Mouse (Mus musculus) large intestine, adult 2 months (tissue): ENCODE measurements around the gene Gfy. TPM values are rescaled to one million over a fixed set of nuclear protein-coding genes. Genes with fewer than 3 reads are reported as not detected.
"Not testable (repeated sequence)": the region's sequence is repeated elsewhere in the genome, so short reads cannot be mapped to it uniquely, and the experiment has no call there.

ENCODE experiments used
- DNase-seq: peaks from one replicate; pipeline ENCODE4 v3.0.0-alpha.2; 2012; ENCODE audit warnings: low read depth, low spot score
- WGBS: fragments of 180-500 bp; shearing (Covaris S2); methylation state at CpG from one replicate; pipeline ENCODE4 v1.1.7; 2018; 5-methylcytosine and 5-hydroxymethylcytosine counted together
- polyA plus RNA-seq: library from polyadenylated mRNA; depleted of rRNA; stranded (reverse); fragments of >200 nt; gene quantifications from 2 replicates; pipeline ENCODE4 v1.2.3, GENCODE M21; 2012

Gfy gene
- polyA plus RNA-seq, 1 experiment, result not detected

DNA sequence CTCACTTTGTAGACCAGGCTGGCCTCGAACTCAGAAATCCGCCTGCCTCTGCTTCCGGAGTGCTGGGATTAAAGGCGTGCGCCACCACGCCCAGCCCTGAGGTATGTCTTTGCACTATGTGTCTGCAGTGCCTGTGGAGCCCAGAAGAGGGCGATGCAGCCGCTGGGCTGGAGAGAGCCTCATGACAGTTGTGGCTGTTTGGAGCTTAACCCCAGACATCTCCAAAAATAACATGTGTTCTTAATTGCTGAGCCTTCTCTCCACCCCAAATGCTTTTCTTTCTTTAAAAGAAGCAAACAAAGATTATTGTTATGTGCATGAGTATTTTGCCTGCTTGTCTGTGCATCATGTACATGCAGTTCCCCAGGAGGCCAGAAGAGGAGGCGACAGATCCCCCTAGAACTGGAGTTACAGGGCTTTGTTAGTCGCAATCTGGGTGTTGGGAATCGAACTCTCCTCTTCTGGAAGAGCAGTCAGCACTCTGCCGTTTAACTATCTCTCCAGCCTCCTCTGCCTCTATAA, 24.3 kb downstream of the Gfy start:
- no peak for DNase-seq
- 52% methylated on average over 12 of the region's 12 CpGs for WGBS

DNA sequence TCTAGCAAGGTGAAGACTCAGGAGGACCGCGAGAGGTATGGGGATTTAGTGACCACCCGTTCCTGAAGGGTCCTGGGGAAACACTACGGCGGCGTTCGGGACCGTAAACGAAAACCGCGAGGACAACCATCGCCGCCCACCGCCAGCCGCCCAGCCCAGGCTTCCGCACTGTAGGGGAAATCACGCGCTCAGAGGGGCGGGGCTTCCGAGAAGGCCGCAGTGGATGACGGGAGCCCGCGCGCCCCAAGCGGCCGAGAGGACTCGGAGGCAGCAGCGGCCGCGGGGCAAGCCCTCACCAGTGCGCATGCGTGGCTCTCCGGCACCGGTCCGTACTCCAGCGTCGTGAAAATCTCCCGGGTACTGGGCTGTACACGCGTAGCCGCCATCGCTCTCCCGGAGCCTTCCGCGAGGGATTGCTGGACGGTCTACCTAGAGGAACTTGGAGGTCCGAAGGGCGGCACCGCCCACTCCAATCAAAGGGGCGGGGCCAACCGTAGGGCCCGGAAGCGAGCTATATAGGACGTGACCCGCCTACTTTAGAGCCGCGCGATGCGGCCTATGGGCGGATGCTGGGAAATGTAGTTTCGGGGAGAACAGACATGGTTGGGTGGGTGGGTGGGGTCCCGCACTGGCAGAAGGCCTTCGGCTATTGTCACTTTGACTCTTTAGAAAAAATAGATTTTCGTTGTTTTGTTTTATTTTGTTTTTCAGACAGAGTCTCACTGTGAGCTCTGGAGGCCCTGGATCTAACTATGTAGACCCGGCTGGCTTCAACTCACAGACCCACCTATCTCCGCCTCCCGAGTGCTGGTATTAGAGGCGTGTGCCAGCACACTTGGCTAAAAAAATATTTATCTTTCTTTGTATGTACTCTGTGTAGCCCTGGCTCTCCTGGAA, 25.0 kb downstream of the Gfy start, which contains the start of the genes Pih1d1 and Aldh16a1:
Gene Pih1d1, plus strand, starts transcription at position 208 of the 897 bp plus-strand sequence.
Gene Aldh16a1, minus strand, starts transcription at position 489 of the 897 bp plus-strand sequence.
- under 1% methylated on average over 69 of the region's 69 CpGs for WGBS
- peak; percentile 83 for DNase-seq

DNA sequence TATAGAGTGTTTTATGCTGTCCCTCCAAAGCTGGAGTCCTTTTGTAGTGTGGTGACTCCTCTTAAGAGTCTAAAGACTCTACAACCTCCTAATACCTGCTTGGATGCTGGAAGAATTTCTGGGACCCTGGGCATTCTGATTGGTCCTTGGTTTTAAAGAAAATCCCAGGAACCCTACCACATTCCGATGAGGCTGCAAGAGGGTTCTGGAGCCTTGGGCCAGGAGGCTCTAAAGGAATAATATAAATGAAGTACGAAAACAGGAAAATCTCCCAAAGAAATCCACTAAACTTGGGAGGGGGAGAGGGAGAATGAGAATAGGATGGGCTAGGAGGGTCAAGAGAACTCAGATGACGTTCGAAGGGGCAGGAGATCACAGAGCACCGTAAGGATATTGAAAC, 25.8 kb downstream of the Gfy start:
- under 1% methylated on average over 5 of the region's 5 CpGs for WGBS
- DNase-seq, result no peak

DNA sequence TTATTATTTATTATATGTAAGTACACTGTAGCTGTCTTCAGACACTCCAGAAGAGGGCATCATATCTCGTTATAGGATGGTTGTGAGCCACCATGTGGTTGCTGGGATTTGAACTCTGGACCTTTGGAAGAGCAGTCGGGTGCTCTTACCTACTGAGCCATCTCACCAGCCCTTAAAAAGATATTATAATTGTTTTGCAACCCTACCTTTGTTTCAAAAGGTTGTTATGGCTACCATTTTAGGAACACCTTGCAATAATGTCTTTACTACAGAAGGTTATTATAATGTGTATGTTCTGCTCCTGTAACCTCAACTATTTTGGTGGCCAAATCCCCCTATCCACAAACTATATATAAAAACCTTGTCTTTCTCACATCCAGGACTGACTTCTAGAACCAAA, 26.3 kb downstream of the Gfy start:
- not testable (repeated sequence) for DNase-seq
- 57% methylated on average over 2 of the region's 2 CpGs for WGBS

DNA sequence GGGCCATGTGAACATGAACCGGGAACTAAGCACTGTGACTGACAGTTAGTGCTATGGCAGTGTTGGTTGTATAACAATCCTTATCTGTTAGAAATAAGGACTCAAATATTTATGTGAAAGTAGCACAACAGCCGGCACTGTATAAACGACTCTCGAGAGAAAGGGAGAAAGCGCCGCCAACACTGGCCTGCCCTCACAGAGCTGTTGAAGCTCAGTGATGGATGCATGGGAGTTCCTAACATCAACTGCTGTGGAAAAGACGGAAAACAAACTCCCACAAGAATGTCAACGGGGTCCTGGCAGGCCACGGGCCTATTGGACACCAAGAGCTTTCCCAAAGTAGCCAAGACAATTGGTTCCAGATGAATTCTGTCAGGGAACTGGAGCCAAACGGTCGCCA, 28.1 kb downstream of the Gfy start:
- DNase-seq, result no peak
- 63% methylated on average over 11 of the region's 11 CpGs for WGBS

DNA sequence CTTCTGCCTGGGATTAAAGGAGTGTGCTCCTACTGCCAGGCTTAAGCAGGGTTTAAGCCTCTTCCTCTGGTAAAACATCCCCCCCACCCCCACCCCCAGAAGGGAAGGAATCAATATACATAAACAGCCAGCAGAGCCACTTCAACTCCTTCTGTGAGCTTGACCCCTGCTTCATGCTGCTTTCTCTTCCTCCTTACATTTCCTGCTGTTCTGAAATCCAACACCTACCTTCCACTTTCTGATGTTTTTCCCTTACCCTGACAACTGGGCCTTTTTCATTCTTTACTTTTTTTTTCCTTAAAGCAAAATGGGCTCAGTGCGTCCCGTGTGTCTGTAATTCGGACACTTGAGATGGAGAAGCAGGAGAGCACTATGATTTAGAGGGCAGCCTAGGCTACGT, 29.0 kb downstream of the Gfy start:
- 78% methylated on average over 4 of the region's 4 CpGs for WGBS
- DNase-seq, result no peak

DNA sequence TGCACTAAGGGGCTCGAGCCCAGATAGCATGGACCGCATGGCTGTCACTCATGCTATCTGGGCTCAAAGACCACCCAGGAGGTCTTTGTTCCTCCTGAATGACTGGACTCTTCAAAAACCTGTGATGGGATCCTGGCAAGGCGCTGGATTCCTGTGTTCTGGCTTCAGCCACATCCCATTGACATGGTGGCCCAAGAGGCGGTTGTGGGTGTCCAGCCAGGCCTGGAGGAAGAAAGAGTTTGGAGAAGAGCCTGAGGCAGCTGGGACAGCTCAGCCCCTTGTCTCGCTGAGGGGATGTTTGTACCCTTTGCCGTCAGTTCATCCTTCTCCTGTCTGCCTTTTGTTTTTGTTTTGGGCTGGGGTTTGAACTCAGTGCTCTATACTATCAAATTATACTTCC, 29.8 kb downstream of the Gfy start:
- 83% methylated on average over 6 of the region's 6 CpGs for WGBS
- DNase-seq, result no peak

DNA sequence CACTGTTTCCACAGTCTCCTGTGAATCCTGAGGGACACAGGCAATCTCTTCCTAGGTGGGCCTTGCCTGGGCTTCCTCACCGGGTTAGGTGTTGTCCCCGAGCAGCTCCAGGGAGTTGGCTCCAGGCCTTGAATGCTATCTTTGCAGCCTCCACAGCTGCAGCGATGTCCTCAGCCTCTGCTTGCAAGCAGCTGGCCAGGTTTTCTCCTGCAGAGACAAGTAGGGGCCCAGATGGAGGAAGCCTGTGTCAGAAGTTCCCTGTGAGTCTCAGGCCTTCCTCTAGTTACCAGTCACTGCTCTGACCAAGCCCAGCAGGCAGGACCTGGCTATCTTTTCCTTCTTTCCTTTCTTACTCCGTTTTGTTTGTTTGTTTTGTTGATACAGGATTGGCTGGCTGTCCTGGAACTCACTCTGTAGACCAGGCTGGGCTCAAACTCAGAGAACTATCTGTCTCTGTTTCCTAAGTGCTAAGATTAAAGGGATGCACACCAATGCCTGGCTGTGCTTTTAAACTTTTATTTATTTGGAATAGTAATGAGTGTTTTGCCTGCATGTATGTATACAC, 30.8 kb downstream of the Gfy start:
- 56% methylated on average over 4 of the region's 4 CpGs for WGBS
- no peak for DNase-seq

DNA sequence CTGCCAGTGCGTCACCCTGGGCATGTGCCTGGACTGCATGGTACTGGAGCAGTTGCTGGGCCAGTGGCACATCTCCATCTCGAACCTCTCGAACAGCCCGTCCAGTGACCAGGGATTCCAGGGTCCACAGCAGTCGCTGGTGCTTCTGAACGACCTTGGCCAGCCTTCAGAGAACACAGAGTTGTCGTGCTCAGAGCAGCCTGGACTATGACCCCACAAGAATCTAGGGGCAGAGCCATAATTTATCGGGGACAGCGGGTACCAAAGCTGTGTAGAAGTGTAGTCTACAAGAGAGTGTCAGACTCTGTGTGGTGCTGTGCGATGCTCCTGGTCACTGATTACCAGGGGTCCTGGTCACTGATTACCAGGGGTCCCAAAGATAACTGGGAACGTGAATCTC, 31.5 kb downstream of the Gfy start:
- 83% methylated on average over 11 of the region's 11 CpGs for WGBS
- no peak for DNase-seq

DNA sequence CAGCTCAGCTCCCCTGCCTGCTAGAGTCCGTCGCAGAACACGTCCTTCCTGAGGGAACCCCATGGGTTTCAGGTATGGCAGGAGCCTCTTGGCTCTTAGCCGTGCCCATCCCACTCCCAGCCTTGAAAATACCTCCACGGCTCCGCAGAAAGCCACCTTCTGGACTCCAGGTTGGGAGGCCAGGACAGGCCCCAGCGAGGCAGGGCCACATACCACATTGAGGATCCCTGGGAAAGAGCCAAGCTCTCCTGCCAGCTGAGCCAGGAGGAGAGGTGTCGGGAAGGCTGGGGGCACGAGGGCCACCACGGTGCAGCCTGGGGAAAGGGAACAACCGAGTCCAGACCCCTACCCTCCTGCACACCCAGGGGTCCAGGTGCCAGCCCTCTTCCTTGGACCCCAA, 32.1 kb downstream of the Gfy start:
- 94% methylated on average over 11 of the region's 11 CpGs for WGBS

DNA sequence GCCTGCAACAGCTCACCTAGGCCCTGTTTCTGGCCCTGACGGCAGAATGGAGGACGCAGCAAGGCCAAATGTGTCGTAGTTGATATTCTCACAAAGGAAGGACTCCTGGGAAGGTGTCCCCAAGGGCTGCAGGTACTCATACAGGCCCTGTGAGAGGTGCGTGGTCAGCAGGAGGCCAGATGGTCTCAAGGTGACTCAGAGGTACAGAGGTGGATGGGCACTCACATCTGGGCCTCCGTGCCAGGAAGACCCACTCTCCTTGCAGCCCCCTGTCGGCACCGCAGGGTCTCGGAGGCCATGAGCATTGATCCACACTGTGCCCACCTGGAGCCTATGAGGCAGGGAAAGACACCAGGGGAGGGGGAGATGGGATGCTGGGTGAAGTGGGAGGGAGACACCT, 33.9 kb downstream of the Gfy start:
- no peak for DNase-seq
- WGBS, result 95% methylated on average over 8 of the region's 8 CpGs

More for the DNA sequence above, 32.1 kb downstream of the Gfy start:
- no peak for DNase-seq

DNA sequence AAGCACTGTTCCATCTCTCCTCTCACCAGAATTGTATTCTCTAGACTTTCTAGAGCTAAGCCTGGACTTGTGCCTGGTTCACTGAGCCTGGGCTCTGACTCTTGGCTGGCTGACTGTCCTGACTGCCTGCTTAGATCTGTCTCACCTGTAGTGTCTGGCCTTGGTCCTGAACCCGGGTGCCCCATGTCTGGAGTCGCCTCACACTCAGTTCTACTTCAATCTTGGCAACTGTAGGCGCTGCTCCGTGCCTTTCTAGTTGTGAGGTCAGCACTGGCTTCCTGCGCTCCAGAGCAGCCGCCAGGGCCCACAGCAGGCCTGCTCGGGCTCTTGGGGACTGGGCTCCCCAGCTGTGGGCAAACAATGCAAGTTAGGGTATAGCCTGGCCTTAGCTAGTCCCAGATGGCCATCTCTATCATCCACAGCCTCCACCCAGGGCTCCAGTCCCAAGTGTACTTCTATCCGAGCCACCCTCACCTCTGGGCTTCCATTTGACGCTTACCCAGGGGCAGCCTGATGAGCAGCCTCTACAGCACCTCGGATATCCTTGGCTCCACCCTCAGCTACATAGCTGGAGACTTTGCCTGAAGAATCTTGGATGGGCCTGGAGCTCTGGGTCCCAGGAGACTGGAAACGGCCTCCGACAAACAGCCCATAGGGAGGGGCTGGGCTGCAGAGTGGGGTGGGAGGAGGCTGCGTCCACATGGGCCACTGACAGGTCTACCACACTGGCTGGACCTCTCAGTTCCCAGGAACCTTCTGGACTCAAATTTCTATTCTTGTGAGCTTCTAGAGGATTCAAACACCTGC, 34.8 kb downstream of the Gfy start:
- no peak for DNase-seq
- WGBS, result 88% methylated on average over 13 of the region's 13 CpGs

DNA sequence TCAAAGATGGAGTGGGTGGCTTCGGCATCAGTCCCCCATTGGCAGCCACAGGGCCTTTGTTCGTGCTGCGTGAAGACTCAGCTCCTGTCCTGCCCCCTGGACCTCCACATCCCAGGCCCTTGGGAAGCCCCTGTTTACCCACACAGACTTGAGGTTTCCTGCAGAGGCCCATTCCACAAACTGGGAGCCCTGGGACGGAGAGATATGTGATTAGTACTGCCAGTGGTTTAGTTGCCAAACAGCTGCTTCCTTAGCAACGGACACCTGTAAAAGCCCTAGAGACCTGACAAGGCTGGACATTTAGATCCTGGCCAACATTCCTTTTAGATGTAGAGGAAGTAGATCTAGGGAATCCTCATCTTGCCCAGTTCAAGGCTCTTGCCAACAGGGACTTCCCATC, 37.5 kb downstream of the Gfy start:
- 93% methylated on average over 5 of the region's 5 CpGs for WGBS

DNA sequence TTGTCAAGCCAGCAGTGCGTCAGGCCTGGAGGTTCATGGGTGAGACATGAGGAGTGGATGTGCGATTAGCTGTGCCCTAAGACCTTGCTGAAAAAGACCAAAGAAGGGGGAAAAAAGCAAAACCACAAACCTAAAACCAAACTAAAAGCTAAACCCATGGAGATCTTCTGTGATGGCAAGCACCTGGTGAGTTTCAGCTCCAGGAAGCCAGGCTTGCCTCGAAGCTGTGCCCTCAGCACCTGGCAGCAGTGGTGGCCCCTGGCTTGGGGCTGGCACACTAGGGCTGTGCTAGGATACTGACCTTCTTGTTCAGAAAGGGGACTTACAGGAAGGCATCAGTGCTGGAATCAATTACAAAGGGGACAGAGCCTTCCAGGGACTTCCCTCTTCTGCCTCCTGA, 38.0 kb downstream of the Gfy start:
- no peak for DNase-seq
- 88% methylated on average over 3 of the region's 3 CpGs for WGBS

More for the DNA sequence above, 37.5 kb downstream of the Gfy start:
- DNase-seq, result no peak

DNA sequence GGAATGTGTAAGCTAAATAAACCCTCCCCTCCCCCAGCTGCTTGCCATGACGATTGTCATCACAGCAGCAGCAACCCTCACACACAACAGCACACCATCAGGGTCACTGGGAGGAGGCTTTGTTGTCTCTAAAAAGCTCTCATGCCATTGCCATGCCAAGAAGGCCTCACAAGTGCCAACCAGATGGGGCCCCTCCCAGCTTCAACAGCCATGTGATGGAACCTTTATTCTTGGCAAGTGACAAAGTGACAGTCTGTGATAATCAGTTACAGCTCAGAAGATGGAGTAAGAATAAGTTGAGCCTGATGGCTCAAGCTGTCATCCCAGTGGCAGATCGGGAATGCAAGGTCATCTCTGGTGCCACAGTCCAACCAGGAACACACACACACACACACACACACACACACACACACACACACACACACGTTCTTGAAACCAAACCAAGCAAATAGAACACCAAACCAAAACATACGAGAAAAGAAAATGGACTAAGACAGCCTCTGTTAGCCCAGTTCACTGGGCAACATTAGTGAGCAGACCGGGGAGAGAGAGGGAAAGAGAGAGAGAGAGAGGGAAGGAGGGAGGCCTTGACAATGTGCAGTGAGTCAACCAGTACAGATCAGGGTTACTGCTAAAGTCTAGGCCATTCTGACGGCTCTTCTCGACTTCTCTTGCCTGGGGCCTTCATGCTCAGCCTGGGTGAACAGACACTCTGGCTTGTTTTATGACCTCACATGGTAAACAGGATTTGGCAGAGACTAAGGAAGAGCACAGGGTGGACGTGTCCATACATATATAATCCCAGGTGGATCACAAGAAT, 39.3 kb downstream of the Gfy start:
- WGBS, result 66% methylated on average over 8 of the region's 8 CpGs

DNA sequence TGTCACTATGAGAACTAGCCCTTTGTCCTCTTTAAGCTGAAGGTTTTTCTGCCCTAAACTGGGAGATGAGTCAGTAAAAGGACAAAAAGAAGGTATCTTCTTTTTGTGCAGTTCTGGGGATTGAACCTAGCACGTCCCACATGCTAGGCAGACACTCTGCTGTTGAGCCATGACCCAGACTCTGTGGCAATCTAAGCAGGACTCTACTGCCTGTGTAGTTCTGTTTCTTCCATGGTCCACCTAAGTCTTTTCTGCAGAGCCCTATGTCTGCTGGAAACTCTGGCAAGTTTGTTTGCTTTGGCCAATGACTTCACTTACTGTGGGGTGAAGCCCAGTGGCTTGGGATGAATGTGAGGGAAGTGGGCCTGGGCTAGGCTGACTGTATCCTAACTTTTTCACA, 41.0 kb downstream of the Gfy start:
- no peak for DNase-seq
- WGBS, result 100% methylated on average over 1 of the region's 1 CpGs

More for the DNA sequence above, 39.3 kb downstream of the Gfy start:
- no peak for DNase-seq

DNA sequence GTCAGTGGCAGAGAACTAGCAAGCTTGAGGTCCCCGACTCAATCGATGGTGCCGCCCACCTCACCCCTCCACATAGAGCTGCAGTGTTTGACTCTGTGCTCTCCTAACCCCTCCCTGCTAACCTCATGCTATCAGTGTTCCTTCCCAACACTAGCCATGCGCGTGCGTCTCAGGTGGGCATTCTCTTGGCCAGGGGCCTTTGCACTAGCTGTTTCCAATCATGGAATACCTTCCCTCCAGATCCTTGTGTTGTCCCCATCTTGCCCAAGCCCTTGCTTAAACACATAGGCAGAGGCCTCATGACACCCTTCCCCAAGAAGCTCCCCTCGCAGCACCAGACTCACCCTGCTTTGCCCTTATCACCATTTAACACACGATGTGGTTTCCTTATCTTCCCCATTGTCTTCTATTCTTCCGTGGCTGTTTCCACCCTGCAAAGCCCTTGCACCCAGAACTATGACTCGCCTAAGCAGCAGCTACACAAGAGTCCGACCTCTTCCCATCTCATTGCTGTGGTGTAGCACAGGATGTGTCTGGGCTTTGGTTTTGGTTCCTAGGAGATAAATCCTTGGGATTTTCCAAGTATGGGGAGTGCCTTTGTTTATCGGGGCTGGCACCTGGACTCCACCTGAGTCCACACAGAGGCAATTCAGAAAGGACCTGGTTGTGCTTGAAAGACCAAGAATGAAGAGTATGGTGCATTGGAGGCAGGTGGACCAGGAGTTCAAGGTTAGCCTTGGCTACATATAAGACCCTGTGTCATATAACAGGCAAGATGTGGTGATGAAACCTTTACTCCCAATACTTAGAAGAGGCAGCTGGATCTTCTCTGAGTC, 42.0 kb downstream of the Gfy start:
- no peak for DNase-seq

DNA sequence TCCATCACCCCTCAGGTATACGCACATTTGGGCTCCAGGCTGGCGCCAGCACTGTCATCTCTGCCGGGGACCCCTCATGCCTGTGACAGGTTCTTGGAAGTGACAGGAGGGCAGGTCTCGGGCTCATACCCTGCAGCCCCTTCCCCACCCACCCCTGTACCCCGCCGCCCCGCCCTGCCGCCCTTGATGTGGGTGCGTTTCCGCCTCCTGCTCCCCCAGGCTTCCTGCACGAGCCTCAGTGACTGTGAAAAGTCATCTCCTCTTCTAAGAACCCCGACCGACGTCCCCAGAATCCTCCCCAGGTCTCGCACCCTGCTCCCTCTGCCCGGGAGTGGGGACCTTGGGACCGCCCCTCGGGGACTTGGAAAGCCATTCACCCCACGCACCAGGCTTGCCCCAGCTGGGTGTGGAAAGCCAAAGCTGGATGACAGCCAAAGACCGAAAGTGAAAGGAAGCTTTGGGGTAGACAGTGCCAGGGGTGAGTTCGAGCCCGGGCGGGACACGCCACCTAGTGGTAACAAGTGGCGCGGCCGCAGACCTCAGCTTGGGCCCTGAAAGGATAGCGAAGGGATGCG, 43.3 kb downstream of the Gfy start, which contains the start of the genes Gm45713 and Flt3l:
Gene Gm45713, minus strand, starts transcription at position 239 of the 575 bp plus-strand sequence.
Gene Flt3l, minus strand, starts transcription at position 440 of the 575 bp plus-strand sequence.
- DNase-seq, result peak; percentile 95
- 2% methylated on average over 29 of the region's 29 CpGs for WGBS

More for the DNA sequence above, 42.0 kb downstream of the Gfy start:
- 59% methylated on average over 12 of the region's 12 CpGs for whole genome bisulfite sequencing
